Mouse (Mus musculus) spleen, adult 2 months (tissue): Measurements from ENCODE around the gene Olfr508. TPM values are rescaled to one million over a fixed set of nuclear protein-coding genes. Genes with fewer than 3 reads are reported as not detected.

Experiments
- DNase-seq, 2 experiments: peaks; one replicate each; pipeline versions ENCODE4 v3.0.0 to v3.0.0-alpha.2; 2012 to 2021; ENCODE audit warnings: low spot score in 2 of 2, low read depth in 1 of 2
- H3K27ac ChIP-seq: fragments of 200-500 bp; 2 replicates; pipeline ENCODE4 v1.5.1; 2012; ENCODE audit warnings: low read length, inconsistent platforms; ENCODE audit not compliant: insufficient read depth
- H3K27me3 ChIP-seq: fragments of 200-500 bp; 2 replicates; pipeline ENCODE4 v1.6.1; 2012; ENCODE audit warnings: mild to moderate bottlenecking, moderate library complexity, low read length, inconsistent platforms; ENCODE audit not compliant: control insufficient read depth, insufficient read depth
- H3K36me3 ChIP-seq: fragments of 200-500 bp; 2 replicates; pipeline ENCODE4 v1.6.1; 2012; ENCODE audit warnings: mild to moderate bottlenecking, low read length, inconsistent platforms; ENCODE audit not compliant: control insufficient read depth, insufficient read depth
- H3K4me1 ChIP-seq: fragments of 200-500 bp; 2 replicates; pipeline ENCODE4 v1.6.1; 2011; ENCODE audit warnings: inconsistent platforms; ENCODE audit not compliant: control insufficient read depth, insufficient read depth, insufficient read length
- H3K4me3 ChIP-seq: fragments of 200-500 bp; 2 replicates; pipeline ENCODE4 v1.5.1; 2011; ENCODE audit warnings: mild to moderate bottlenecking, inconsistent platforms; ENCODE audit not compliant: insufficient read depth, insufficient read length; ENCODE audit errors: extremely low read depth
- CTCF ChIP-seq: fragments of 200-500 bp; IDR thresholded peaks from 2 replicates; pipeline ENCODE4 v1.5.1; 2011; ENCODE audit warnings: mild to moderate bottlenecking, inconsistent platforms; ENCODE audit not compliant: insufficient read depth, insufficient read length, insufficient replicate concordance; ENCODE audit errors: extremely low read depth
- POLR2A ChIP-seq: fragments of 200-500 bp; IDR thresholded peaks from 2 replicates; pipeline ENCODE4 v1.6.1; 2011; ENCODE audit warnings: low read depth, low read length, inconsistent platforms
- WGBS: fragments of 180-500 bp; shearing (Covaris S2); methylation state at CpG from one replicate; pipeline ENCODE4 v1.1.7; 2018; 5-methylcytosine and 5-hydroxymethylcytosine counted together
- polyA plus RNA-seq: library from polyadenylated mRNA; depleted of rRNA; stranded (reverse); fragments of >200 nt; gene quantifications from 2 replicates; pipeline ENCODE4 v1.2.3, GENCODE M21; 2012; rRNA removed

The Olfr508 gene
- polyA plus RNA-seq, 1 experiment = not detected

- DNase-seq = no peak
- Histone ChIP-seq H3K4me3 (no peak overlapping the region), H3K27ac (no peak overlapping the region), H3K4me1 (no peaks in the 10 kb centered on the region), H3K36me3 (no peaks in the 10 kb centered on the region), H3K27me3 (no peaks in the 10 kb centered on the region)
- WGBS = 84% methylated on average over 3 of the region's 3 CpGs
- no peak for TF ChIP-seq POLR2A
Measured at GRCm38 (mm10) chr7:108662419-108662818, 32.6 kb downstream of the Olfr508 start.

- Histone ChIP-seq H3K4me3 (no peak within 1 kb of the TSS), H3K4me1 (no peaks in the 10 kb centered on the region), H3K27ac (no peak within 1 kb of the TSS), H3K36me3 (no peaks in the 10 kb centered on the region), H3K27me3 (no peaks in the 10 kb centered on the region)
- no peak for TF ChIP-seq POLR2A
- no peak for TF ChIP-seq CTCF
- DNase-seq = no peak
- WGBS = 88% methylated on average over 1 of the region's 1 CpGs
Measured at GRCm38 (mm10) chr7:108666118-108666517, 36.3 kb downstream of the Olfr508 start, which contains the start of gene Olfr510. TSS of gene Olfr510 (plus strand) at chr7:108666418.

GRCm38 (mm10) chr7:108671058-108671457 lies 41.3 kb downstream of the Olfr508 start:
- 63% methylated on average over 1 of the region's 1 CpGs for WGBS
- H3K4me3 ChIP-seq = no peak overlapping the region
- TF ChIP-seq CTCF (no peak), POLR2A (no peak)
- no peaks in the 10 kb centered on the region for H3K27me3 ChIP-seq
- H3K36me3 ChIP-seq = no peaks in the 10 kb centered on the region
- H3K27ac ChIP-seq = no peak overlapping the region
- H3K4me1 ChIP-seq = no peaks in the 10 kb centered on the region
- no peak for DNase-seq

GRCm38 (mm10) chr7:108678886-108679285 lies 49.1 kb downstream of the Olfr508 start:
- DNase-seq = no peak
- no peaks in the 10 kb centered on the region for H3K27me3 ChIP-seq
- H3K36me3 ChIP-seq = no peaks in the 10 kb centered on the region
- no peaks in the 10 kb centered on the region for H3K4me1 ChIP-seq
- TF ChIP-seq CTCF (no peak), POLR2A (no peak)
- 83% methylated on average over 4 of the region's 4 CpGs for WGBS
- H3K4me3 ChIP-seq = no peak overlapping the region
- no peak overlapping the region for H3K27ac ChIP-seq

Other genes starting within 250 kb of the Olfr508 start
- not detected in 2 replicates for gene Olfr495, start 236.8 kb upstream of the Olfr508 start, polyA plus RNA-seq
- not detected in 2 replicates for gene Olfr497, start 209.6 kb upstream of the Olfr508 start, polyA plus RNA-seq
- gene Olfr498, start 164.7 kb upstream of the Olfr508 start, polyA plus RNA-seq = not detected in 2 replicates
- gene Olfr502, start 104.9 kb upstream of the Olfr508 start, polyA plus RNA-seq = not detected in 2 replicates
- not detected in 2 replicates for gene Olfr503, start 85.5 kb upstream of the Olfr508 start, polyA plus RNA-seq
- not detected in 2 replicates for gene Olfr504, start 64.2 kb upstream of the Olfr508 start, polyA plus RNA-seq
- not detected in 2 replicates for gene Olfr506, start 19.2 kb upstream of the Olfr508 start, polyA plus RNA-seq
- gene Olfr507, start 8.2 kb upstream of the Olfr508 start, polyA plus RNA-seq = not detected in 2 replicates
- not detected in 2 replicates for gene Olfr509, start 21.9 kb downstream of the Olfr508 start, polyA plus RNA-seq
- gene Olfr510, start 36.4 kb downstream of the Olfr508 start, polyA plus RNA-seq = not detected in 2 replicates
- not detected in 2 replicates for gene Olfr512, start 83.3 kb downstream of the Olfr508 start, polyA plus RNA-seq
- not detected in 2 replicates for gene Olfr513, start 121.0 kb downstream of the Olfr508 start, polyA plus RNA-seq
- not detected in 2 replicates for gene Olfr514, start 196.0 kb downstream of the Olfr508 start, polyA plus RNA-seq
- not detected in 2 replicates for gene Olfr516, start 220.5 kb downstream of the Olfr508 start, polyA plus RNA-seq
- gene Olfr517, start 242.4 kb downstream of the Olfr508 start, polyA plus RNA-seq = not detected in 2 replicates